Mouse (Mus musculus) embryonic fibroblast, embryonic 13.5 days (primary cell): ENCODE measurements around the gene Rasgrf2. TPM values are rescaled to one million over a fixed set of nuclear protein-coding genes. Genes with fewer than 3 reads are reported as not detected.

Experiments
- H3K27ac ChIP-seq: 2 replicates; pipeline ENCODE4 v1.5.1; 2012; ENCODE audit warnings: low read length, control low read depth, inconsistent platforms; ENCODE audit not compliant: insufficient read depth
- H3K4me1 ChIP-seq: 2 replicates; pipeline ENCODE4 v1.6.1; 2011; ENCODE audit warnings: low read length; ENCODE audit not compliant: control insufficient read depth, insufficient read depth
- H3K4me3 ChIP-seq: 2 replicates; pipeline ENCODE4 v1.5.1; 2011; ENCODE audit warnings: mild to moderate bottlenecking, control low read depth, low read length; ENCODE audit not compliant: insufficient read depth
- CTCF ChIP-seq: IDR thresholded peaks from 2 replicates; pipeline ENCODE4 v1.5.1; 2011; ENCODE audit warnings: mild to moderate bottlenecking, control low read depth, low read length, moderate library complexity, borderline replicate concordance; ENCODE audit not compliant: insufficient read depth
- POLR2A ChIP-seq: IDR thresholded peaks from 2 replicates; pipeline ENCODE4 v1.6.1; 2011; ENCODE audit warnings: low read depth, mild to moderate bottlenecking, control low read depth, low read length, moderate library complexity
- polyA plus RNA-seq: library from polyadenylated mRNA; stranded (reverse); fragments of >200 nt; gene quantifications from 2 replicates; pipeline ENCODE4 v1.2.4, GENCODE M21; 2011; ENCODE audit warnings: low read depth; ENCODE audit not compliant: missing spikeins, insufficient read length

Gene Rasgrf2
- polyA plus RNA-seq, 1 experiment: 0.11 TPM

DNA sequence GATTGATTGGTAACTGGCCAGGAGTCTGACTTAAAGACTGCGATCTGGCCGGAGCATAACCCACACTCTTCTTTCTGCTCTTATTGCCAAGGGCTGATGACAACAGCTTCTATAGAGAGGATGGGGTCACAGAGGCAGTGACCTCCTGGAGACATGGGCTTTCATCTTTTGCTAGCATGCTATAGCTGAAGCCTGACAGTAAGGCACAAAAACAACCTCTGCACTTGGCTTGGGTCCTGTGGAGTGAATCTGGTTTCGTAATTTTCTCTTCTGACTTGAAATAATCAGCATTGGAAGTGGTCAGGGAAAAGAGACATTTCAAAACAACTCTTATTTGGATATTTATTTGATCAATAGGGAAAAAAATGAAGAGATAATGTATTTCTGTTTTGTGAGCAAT, 160.2 kb downstream of the Rasgrf2 start:
- no peak overlapping the region for H3K4me3 ChIP-seq
- TF ChIP-seq CTCF (no peak), POLR2A (no peak)

DNA sequence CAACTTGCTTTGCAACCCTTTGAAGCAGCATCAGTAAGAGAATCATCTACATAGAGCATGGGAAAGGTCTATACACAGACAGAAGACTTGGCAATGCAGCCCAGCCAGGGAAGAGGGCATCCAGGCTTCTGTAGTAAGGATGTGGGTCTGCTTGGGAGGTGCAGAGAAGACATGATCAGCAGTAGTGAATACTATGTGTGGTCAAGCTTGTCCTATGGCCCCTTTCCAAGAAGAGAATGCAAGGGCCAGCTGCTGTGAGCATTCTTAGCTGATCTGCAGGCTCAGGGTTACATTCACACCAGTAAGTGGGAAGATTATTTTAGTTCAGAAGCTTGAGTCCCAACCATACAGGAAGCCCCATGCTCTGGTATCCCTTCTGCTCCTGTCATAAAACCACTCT, 175.0 kb downstream of the Rasgrf2 start:
- H3K4me3 ChIP-seq: no peak overlapping the region
- no peak for TF ChIP-seq POLR2A
- TF ChIP-seq CTCF: no peak
- peaks cover 3% of the 10 kb centered on the region for H3K4me1 ChIP-seq
- H3K27ac ChIP-seq: peak overlapping the region; percentile 80

More for the DNA sequence above, 160.2 kb downstream of the Rasgrf2 start:
- H3K27ac ChIP-seq: no peak overlapping the region
- no peaks in the 10 kb centered on the region for H3K4me1 ChIP-seq

DNA sequence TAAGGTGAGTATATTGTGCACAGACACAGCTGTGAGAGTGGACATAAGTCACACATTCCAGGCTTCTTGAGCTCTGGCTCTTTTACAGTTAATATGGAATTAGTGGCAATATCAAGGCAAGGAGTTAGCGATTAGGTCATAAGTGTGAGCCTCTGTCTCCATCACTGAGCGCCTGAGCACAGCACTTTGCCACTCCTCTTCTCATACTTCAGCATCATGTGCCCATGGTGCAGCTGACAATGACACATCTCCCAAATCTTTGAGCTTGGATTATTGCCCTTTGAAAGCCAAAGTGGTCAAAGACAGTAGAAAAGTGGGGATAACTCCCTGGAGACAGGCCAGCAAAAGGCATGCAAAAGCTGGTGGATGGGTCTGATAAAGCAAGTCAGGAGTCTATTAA, 175.8 kb downstream of the Rasgrf2 start:
- H3K27ac ChIP-seq: peak overlapping the region; percentile 77
- H3K4me1 ChIP-seq: peaks cover 3% of the 10 kb centered on the region
- no peak overlapping the region for H3K4me3 ChIP-seq
- no peak for TF ChIP-seq POLR2A
- no peak for TF ChIP-seq CTCF

DNA sequence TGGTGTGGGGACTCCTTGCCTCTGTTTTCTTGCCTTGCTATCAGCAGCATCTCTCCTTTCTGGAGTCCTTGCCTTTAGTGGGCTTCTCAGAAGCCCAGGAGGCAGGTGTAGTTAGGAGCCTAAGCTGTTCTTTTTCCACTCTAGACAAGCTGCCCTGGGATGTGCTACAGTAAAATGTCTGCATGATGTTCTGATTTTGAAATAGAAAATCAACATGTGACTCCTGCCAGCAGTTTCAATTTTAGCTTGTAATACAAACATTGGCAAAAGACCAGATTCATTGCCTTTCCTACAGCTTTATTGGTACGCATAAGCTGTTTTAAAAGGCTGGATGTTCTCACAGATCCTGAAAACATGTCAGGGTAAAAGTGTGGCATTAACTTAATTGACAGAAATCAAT, 176.3 kb downstream of the Rasgrf2 start:
- H3K4me3 ChIP-seq: no peak overlapping the region
- TF ChIP-seq POLR2A (no peak), CTCF (no peak)
- H3K4me1 ChIP-seq: peaks cover 3% of the 10 kb centered on the region
- H3K27ac ChIP-seq: peak overlapping the region; percentile 77

DNA sequence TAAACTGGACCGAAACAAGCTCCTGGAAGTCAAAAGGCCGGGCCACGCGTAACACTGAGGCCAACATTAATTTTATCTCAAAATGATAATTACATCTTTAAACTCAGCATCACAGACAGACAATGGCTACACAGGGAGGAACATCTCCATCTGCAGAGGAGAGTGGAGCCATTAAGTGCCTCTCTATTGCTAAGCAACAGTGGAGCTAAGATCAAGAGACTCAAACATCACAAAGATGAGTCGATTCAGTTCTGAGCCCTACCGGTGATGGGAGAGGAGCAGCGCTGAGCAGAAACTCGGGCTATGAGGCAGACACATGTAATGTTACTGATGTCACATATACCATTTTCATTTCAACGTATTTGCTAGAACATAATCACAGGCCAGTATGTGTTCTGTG, 191.3 kb downstream of the Rasgrf2 start:
- Histone ChIP-seq H3K27ac (no peak overlapping the region), H3K4me1 (peaks cover 3% of the 10 kb centered on the region), H3K4me3 (no peak overlapping the region)
- TF ChIP-seq CTCF (no peak), POLR2A (no peak)

DNA sequence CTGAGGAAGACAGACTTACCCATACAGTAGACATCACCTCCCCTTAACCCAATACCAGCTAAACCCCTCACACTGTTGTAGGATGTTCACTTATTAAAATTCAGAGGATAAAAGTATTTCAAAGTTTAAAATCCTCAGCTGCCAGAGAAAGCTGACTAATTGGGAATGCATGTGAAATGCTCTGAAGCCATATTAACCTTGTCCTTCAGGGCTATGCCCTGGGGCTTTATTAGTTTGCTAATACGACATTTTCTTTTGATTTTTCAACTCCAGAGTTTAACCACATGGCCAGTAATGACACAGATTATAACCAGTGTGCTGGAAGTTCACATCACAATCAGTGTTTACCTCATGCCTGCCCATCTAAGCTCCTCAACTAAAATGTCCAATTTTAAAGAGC, 192.6 kb downstream of the Rasgrf2 start:
- H3K4me3 ChIP-seq: no peak overlapping the region
- peak overlapping the region; percentile 18 for H3K27ac ChIP-seq
- H3K4me1 ChIP-seq: peaks cover 3% of the 10 kb centered on the region
- TF ChIP-seq CTCF (no peak), POLR2A (no peak)

DNA sequence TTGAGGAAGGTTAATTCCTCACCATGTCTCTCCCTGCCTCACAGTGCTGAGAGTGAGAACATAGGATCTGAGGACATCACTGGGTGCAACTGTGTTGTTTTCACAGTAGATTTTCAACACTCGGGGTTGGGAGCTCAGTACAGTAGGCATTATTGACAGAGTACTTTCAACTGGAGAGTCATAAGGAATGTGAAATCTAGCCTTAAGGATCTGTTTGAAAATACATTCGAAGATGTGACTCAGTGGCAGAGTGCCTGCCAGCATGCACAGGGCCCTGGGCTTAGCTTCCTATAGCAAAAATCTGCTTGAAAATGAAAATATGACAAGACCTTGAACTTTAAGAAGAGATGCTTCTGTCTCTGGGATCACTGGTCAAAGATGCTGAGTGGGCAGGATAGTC, 194.2 kb downstream of the Rasgrf2 start:
- Histone ChIP-seq H3K4me3 (no peak overlapping the region), H3K4me1 (peaks cover 3% of the 10 kb centered on the region), H3K27ac (peak overlapping the region; percentile 69)
- TF ChIP-seq CTCF: no peak
- no peak for TF ChIP-seq POLR2A

DNA sequence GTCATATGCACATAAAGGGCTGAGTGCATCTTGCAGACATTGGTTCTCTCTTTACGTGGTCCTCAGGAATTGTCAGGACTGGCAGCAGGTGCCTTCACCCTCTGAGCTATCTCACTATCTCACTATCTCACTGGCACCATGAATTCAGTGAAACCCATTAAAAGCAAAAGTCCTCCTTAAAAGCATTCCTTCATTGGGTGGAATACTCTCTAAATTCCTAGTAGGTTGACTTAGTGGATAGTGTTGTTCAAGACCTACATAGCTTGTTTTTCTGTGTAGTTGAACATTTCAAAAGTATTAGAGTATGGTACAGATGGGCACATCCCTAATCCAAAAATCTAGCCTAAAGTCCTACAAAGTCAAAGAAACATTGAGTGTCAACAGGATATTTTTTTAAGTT, 199.3 kb downstream of the Rasgrf2 start:
- H3K27ac ChIP-seq: no peak overlapping the region
- no peak overlapping the region for H3K4me3 ChIP-seq
- H3K4me1 ChIP-seq: peaks cover 2% of the 10 kb centered on the region
- no peak for TF ChIP-seq POLR2A
- TF ChIP-seq CTCF: no peak

DNA sequence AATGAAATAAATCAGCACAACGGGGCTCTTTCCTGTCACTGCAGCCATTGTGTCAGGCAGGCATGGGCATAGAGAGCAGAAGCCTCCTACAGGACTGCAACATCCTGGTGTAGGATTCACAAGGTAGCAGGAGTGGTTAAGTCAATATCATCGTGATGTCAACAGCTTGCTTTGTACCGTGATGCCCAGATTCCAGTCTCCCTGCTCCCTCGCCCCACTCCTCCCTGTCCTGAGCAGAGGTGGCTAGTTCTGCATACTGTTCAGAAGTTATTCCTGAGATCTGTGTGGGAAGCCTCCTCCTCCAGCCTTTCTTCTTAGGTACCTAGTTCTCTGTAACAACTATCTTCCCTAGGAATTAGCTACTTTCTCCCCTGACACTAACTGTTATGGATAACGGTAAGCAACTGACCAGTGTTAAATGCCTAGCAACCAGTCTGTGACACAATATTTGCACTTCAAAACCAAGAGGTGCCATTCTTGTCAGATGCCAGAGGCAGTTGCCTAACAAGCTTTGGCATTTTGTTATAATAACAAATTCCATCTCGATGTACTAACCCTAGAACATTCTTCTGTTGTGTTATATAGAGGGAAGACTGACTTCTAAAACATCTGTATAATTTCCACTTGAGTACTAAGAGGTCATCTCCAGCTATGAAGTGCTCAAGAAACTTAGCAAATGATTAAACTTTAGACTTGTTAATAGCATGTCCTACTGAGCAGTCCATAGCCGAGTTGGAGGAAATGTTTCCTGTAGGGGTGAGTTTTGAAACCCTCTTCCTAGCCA, 201.3 kb downstream of the Rasgrf2 start:
- no peaks in the 10 kb centered on the region for H3K4me1 ChIP-seq
- no peak for TF ChIP-seq CTCF
- no peak for TF ChIP-seq POLR2A
- H3K4me3 ChIP-seq: no peak overlapping the region
- H3K27ac ChIP-seq: no peak overlapping the region; the same call in 1 of the 2 replicates

DNA sequence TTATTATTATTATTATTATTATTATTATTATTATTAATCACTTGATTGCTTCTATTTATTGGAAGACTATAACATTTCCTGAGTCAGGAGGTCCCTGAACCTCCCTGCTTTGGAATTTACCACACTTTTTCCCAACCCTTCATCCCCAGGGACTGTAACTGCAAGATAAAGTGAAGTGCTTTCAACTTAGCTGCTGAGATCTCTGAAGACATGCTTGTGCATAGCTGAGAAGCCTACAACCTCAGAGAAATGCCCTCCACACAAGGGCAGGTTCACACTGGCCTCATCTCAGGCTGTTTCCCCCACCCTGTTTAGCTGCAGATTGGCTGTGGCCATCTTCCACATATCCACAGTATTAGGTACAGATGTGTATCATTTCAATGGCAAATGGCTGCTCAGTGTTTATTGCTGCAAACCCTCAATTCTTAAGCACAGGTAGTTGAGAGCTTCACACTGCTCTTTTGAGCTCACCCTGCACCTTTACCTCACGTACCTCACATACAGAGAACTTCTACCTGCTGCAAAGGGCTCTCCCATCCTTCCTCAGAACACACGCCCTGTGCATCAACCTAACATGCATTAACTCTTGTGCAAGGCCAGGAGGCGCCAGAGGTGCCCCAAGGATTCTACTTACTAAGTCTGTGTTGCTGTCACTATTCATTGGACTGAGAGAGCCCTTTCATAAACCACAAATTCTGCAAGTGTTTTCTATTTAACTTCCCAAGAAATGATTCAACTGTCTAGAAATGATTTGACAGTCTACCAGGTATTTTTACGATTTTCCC, 202.7 kb downstream of the Rasgrf2 start:
- TF ChIP-seq CTCF (peak; percentile 11; the same call in 1 of the 2 replicates), POLR2A (no peak)

More for the DNA sequence above, 202.7 kb downstream of the Rasgrf2 start:
- H3K4me1 ChIP-seq: no peaks in the 10 kb centered on the region
- H3K4me3 ChIP-seq: no peak overlapping the region
- no peak overlapping the region for H3K27ac ChIP-seq
